Mouse (Mus musculus): ENCODE measurements around the gene Sall2. TPM values are rescaled to one million over a fixed set of nuclear protein-coding genes. Genes with fewer than 3 reads are reported as not detected.
"Not testable (repeated sequence)": the region's sequence is repeated elsewhere in the genome, so short reads cannot be mapped to it uniquely, and the experiment has no call there.

Sall2 gene
- total RNA-seq, 4 experiments from 2014 or later, result 36.6 to 43.7 (median 40.9) TPM

DNA sequence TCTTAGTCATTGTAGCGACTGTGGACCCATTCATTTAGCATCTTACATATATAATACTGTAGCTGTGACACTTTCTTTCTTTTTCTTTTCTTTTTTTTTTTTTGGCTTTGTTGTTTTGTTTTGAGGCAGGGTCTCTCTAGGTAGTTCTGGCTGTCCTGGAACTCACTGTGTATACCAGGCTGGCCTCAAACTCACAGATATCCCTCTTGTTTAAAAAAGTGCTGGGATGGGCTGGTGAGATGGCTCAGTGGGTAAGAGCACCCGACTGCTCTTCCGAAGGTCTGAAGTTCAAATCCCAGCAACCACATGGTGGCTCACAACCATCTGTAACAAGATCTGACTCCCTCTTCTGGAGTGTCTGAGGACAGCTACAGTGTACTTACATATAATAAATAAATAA lies 25.0 kb downstream of the Sall2 start:
- DNase-seq (ENCODE audit: low spot score in 2 of 2), result not testable (repeated sequence)

GRCm38 (mm10) chr14:52295558-52296264 lies 32.9 kb downstream of the Sall2 start:
- DNase-seq (ENCODE audit: low spot score in 2 of 2), result no peak

DNA sequence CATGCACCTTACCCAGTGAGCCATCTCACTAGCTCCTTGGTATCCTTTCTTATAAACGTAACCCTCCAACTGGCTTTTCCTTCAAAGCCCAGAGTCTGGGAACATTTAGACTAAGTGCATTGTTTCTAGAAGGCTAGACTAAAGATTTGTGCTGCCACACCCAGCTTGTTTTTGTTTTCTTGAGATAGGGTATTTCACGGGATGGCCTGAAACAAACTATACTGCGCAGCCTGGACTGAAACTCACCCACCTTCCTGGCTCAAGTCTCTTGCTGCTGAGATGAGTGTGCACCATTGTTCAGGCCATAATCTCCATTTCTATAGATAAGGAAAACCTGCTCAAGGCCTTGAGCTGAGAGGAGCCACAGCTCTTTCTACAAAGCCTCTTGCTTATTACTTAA lies 44.4 kb downstream of the Sall2 start:
- DNase-seq (ENCODE audit: low spot score in 2 of 2), result no peak

GRCm38 (mm10) chr14:52283629-52284028 lies 44.9 kb downstream of the Sall2 start:
- DNase-seq (ENCODE audit: low spot score in 2 of 2), result no peak

- no peak for DNase-seq (ENCODE audit: low spot score in 2 of 2)
Observed at GRCm38 (mm10) chr14:52279747-52280120, 48.8 kb downstream of the Sall2 start.

DNA sequence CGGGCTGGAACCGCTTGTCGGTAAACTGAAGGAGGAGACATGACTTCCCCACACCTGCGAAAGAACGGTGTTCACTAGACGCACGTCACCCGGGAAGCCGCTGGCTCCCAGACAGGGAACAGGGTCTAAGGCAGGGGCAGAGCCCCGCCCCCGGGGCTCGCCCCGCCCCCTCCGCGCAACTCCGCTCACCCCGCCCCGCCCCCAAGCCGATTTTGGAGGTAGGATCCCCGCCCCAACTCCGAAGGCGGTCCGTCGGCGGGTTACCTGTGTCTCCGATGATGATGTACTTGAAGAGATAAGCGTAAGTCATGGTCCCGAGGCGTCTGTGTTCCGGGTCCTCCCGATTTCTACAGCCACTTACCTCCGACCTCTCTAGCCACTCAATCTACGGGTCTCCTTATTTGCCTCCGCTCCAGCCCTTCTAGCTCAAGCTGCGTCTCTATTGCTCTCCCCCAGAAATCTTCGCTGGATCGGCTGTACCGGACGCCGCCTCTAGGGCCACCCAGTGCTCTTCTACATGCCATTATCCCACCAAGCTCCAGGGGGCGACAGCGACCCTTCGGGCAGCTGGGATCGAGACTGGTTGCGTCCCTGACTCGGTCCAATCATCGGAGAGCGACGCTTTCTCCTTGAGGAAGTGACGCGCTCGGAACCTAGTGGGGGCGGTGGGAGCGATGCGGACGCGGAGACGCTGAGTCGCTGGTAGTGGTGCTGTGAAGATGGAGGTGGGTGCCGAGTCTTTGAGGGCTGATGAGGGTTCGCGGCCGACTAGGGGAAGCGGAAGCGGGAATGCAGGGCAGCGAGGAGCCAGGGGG lies 49.4 kb downstream of the Sall2 start, which contains the start of the genes Tox4 and Rab2b:
Gene Tox4, plus strand, starts transcription at position 215 of the 815 bp plus-strand sequence.
Gene Rab2b, minus strand, starts transcription at position 614 of the 815 bp plus-strand sequence.
- peak; percentile 97 to 98 for DNase-seq (ENCODE audit: low spot score in 2 of 2)

GRCm38 (mm10) chr14:52277210-52277609 lies 51.4 kb downstream of the Sall2 start:
- no peak for DNase-seq (ENCODE audit: low spot score in 2 of 2)

GRCm38 (mm10) chr14:52272781-52273180 lies 55.8 kb downstream of the Sall2 start:
- no peak for DNase-seq (ENCODE audit: low spot score in 2 of 2)

Other genes with a start within 250 kb of the Sall2 start
- 100 to 1,000 TPM; 182 to 218 (median 204) TPM for gene Hnrnpc, start 224.7 kb downstream of the Sall2 start, total RNA-seq (2022)
- gene Rpgrip1, start 218.1 kb downstream of the Sall2 start, total RNA-seq (2022), result 1 to 10 TPM in 3 of 4 experiments, under 1 TPM in 1; 0.91 to 3.1 (median 2.6) TPM
- 10 to 100 TPM; 59.0 to 62.8 (median 60.4) TPM for gene Supt16, start 131.3 kb downstream of the Sall2 start, total RNA-seq (2022)
- 100 to 1,000 TPM; 103 to 130 (median 111) TPM for gene Chd8, start 71.0 kb downstream of the Sall2 start, total RNA-seq (2022)
- 10 to 100 TPM; 57.5 to 72.6 (median 62.7) TPM for gene Tox4, start 49.6 kb downstream of the Sall2 start, total RNA-seq (2022)
- gene Rab2b, start 49.2 kb downstream of the Sall2 start, total RNA-seq (2022), result 10 to 100 TPM; 34.9 to 41.4 (median 38.6) TPM
- 10 to 100 TPM; 30.0 to 35.0 (median 32.4) TPM for gene Mettl3, start 23.6 kb downstream of the Sall2 start, total RNA-seq (2022)
- not detected for gene Olfr1513, start 27.6 kb upstream of the Sall2 start, total RNA-seq (2022)
- not detected for gene Olfr1512, start 50.4 kb upstream of the Sall2 start, total RNA-seq (2022)
- gene Olfr1511, start 68.6 kb upstream of the Sall2 start, total RNA-seq (2022), result not detected
- not detected for gene Olfr1510, start 85.6 kb upstream of the Sall2 start, total RNA-seq (2022)
- gene Olfr1509, start 114.2 kb upstream of the Sall2 start, total RNA-seq (2022), result not detected
- gene Olfr1508, start 138.7 kb upstream of the Sall2 start, total RNA-seq (2022), result under 1 TPM in 1 of 4 experiments, not detected in 3; 0.08 TPM
- gene Olfr1507, start 167.0 kb upstream of the Sall2 start, total RNA-seq (2022), result under 1 TPM in 1 of 4 experiments, not detected in 3; 0.98 TPM